Mouse (Mus musculus): Measurements from ENCODE around the gene Zfand6.

GRCm38 (mm10) chr7:84686380-84686779 lies 3.4 kb downstream of the Zfand6 start:
- TF ChIP-seq CTCF (IDR thresholded peaks at IDR 0.05; ENCODE audit: control insufficient read depth, insufficient read depth, insufficient read length) (no peak), MYOD1 (IDR thresholded peaks at IDR 0.05; ENCODE audit: control insufficient read depth, insufficient read length, low read depth) (no peak)
